Mouse (Mus musculus) lung, postnatal 0 days (tissue): ENCODE measurements around the gene Echdc1. TPM values are rescaled to one million over a fixed set of nuclear protein-coding genes. Genes with fewer than 3 reads are reported as not detected.

Source experiments
- ATAC-seq: fragments of 200-750 bp; cut with Nextera tagmentation; 2 replicates; pipeline ENCODE4 v1.8.0; 2017; ENCODE audit warnings: moderate library complexity
- DNase-seq: peaks from one replicate; pipeline ENCODE4 v3.0.0-alpha.2; 2016; ENCODE audit warnings: low spot score
- H3K27ac ChIP-seq: fragments of 300-500 bp; sonication (generic); 2 replicates; pipeline ENCODE4 v1.5.1; 2014; ENCODE audit warnings: antibody characterized with exemption, mild to moderate bottlenecking, low read length, mixed read lengths
- H3K27me3 ChIP-seq: fragments of 300-500 bp; sonication (generic); replicated peaks from 2 replicates; pipeline ENCODE4 v1.6.1; 2014; ENCODE audit warnings: low read length, mixed read lengths; ENCODE audit not compliant: insufficient read depth
- H3K36me3 ChIP-seq: fragments of 300-500 bp; sonication (generic); 2 replicates; pipeline ENCODE4 v1.6.1; 2014; ENCODE audit warnings: low read length, mixed read lengths; ENCODE audit not compliant: insufficient read depth
- H3K4me1 ChIP-seq: fragments of 300-500 bp; sonication (generic); 2 replicates; pipeline ENCODE4 v1.6.1; 2014; ENCODE audit warnings: antibody characterized with exemption, low read depth, low read length, mixed read lengths; ENCODE audit not compliant: insufficient read depth
- H3K4me2 ChIP-seq: fragments of 300-500 bp; sonication (generic); replicated peaks from 2 replicates; pipeline ENCODE4 v1.6.1; 2014; ENCODE audit warnings: low read depth, mild to moderate bottlenecking, low read length, moderate library complexity, mixed read lengths
- H3K4me3 ChIP-seq: fragments of 300-500 bp; sonication (generic); 2 replicates; pipeline ENCODE4 v1.5.1; 2014; ENCODE audit warnings: low read depth, low read length
- H3K9ac ChIP-seq: fragments of 300-500 bp; sonication (generic); replicated peaks from 2 replicates; pipeline ENCODE4 v1.6.1; 2014; ENCODE audit warnings: low read depth, mild to moderate bottlenecking
- H3K9me3 ChIP-seq: fragments of 300-500 bp; sonication (generic); 2 replicates; pipeline ENCODE4 v1.6.1; 2016; ENCODE audit warnings: low read length, mixed read lengths
- CTCF ChIP-seq: IDR thresholded peaks from 2 replicates; pipeline ENCODE4 v1.5.1; 2016; ENCODE audit warnings: antibody characterized with exemption, mild to moderate bottlenecking
- EP300 ChIP-seq: IDR thresholded peaks from 2 replicates; pipeline ENCODE4 v1.6.1; 2016; ENCODE audit warnings: antibody characterized with exemption, mild to moderate bottlenecking, control low read depth
- WGBS: fragments of 180-500 bp; shearing (Covaris S2); extraction: QIAGEN DNeasy Blood & Tissue Kit; methylation state at CpG from one replicate; pipeline ENCODE4 v1.1.7; 2014; 5-methylcytosine and 5-hydroxymethylcytosine counted together
- polyA plus RNA-seq: library from polyadenylated mRNA; unstranded; fragments of >200 nt; fragmentation: Nextera tagmentation; extraction: Ambion mirVana; gene quantifications from 2 replicates; pipeline ENCODE4 v1.2.1, GENCODE M21; 2015

Gene Echdc1
- 14.7 and 15.1 TPM in 2 replicates for polyA plus RNA-seq

- ATAC-seq = peak; percentile 98
- TF ChIP-seq EP300 (no peak), CTCF (peak; percentile 91)
- H3K4me1 ChIP-seq = peaks cover 7% of the 10 kb centered on the region; the same call in 1 of the 2 replicates
- 0% methylated on average over 44 of the region's 49 CpGs for WGBS
- H3K36me3 ChIP-seq = no peaks in the 10 kb centered on the region
- peak; percentile 95 for DNase-seq
- peak within 1 kb of the TSS; percentile 62 for H3K4me2 ChIP-seq
- peak within 1 kb of the TSS; percentile 77 for H3K4me3 ChIP-seq
- H3K27ac ChIP-seq = peak within 1 kb of the TSS; percentile 88
- no peaks in the 10 kb centered on the region for H3K9me3 ChIP-seq
- peak within 1 kb of the TSS; percentile 66 for H3K9ac ChIP-seq
- H3K27me3 ChIP-seq = no peaks in the 10 kb centered on the region
These were observed at the start of gene Echdc1 for GRCm38 (mm10) chr10:29313064-29313638. TSS of gene Echdc1 (plus strand) at chr10:29313166.

DNA sequence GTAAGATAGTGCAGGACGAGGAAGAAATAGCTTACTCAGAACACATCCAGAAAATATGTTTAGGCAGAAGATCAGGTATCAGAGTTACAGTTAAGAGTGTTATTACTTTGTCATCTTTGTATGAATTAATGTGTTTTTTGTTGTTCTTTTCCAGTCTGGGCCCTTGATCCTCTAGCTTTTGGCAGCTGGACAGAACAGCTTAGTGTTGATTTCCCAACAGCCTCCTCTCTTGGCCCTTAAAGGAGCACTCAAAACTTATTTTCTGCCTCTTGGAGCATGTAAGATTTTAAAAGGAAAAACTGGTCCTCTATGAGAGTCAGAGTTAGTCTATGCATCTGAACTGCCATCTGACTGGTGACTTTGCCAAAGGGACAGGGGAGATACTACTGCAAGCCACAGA lies 31.2 kb upstream of the Echdc1 start:
- ATAC-seq = no peak
- H3K4me1 ChIP-seq = no peaks in the 10 kb centered on the region
- H3K9me3 ChIP-seq = no peaks in the 10 kb centered on the region
- H3K4me3 ChIP-seq = no peak overlapping the region
- H3K27ac ChIP-seq = no peak overlapping the region
- TF ChIP-seq EP300 = no peak
- TF ChIP-seq CTCF = no peak
- H3K36me3 ChIP-seq = no peaks in the 10 kb centered on the region
- no peaks in the 10 kb centered on the region for H3K27me3 ChIP-seq
- no peak overlapping the region for H3K4me2 ChIP-seq
- WGBS = 57% methylated on average over 1 of the region's 1 CpGs
- peak; percentile 78 for DNase-seq
- H3K9ac ChIP-seq = no peak overlapping the region

- no peak overlapping the region for H3K9ac ChIP-seq
- ATAC-seq (peak; percentile 43), DNase-seq (peak; percentile 56)
- no peak overlapping the region for H3K4me3 ChIP-seq
- 57% methylated on average over 1 of the region's 1 CpGs for WGBS
- H3K27ac ChIP-seq = no peak overlapping the region
- no peak overlapping the region for H3K4me2 ChIP-seq
- no peaks in the 10 kb centered on the region for H3K4me1 ChIP-seq
- no peaks in the 10 kb centered on the region for H3K36me3 ChIP-seq
- no peaks in the 10 kb centered on the region for H3K27me3 ChIP-seq
- TF ChIP-seq EP300 (no peak), CTCF (no peak)
- no peaks in the 10 kb centered on the region for H3K9me3 ChIP-seq
These were observed 27.2 kb upstream of the Echdc1 start for GRCm38 (mm10) chr10:29285757-29286156.

DNA sequence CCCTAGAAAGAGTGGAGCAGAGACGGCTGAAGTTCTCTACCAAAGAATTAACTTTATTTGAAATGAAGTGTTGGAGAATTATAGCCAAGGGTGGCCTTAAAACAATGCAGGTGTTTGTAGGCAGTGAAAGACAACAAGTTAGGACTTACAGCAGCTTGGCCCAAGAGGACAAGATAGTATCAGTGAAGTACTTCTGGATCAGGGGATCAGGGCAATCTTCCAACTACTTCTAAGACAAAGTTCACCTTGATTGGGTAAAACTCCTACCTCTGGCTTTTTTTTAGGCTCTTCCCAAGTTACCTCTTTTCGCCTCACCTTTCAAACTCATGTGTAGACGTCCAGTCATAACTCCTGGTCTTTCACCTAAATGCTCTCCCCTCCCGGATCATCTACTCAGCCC lies 10.7 kb upstream of the Echdc1 start:
- H3K27me3 ChIP-seq = no peaks in the 10 kb centered on the region
- DNase-seq = no peak
- WGBS = 91% methylated on average over 4 of the region's 4 CpGs

DNA sequence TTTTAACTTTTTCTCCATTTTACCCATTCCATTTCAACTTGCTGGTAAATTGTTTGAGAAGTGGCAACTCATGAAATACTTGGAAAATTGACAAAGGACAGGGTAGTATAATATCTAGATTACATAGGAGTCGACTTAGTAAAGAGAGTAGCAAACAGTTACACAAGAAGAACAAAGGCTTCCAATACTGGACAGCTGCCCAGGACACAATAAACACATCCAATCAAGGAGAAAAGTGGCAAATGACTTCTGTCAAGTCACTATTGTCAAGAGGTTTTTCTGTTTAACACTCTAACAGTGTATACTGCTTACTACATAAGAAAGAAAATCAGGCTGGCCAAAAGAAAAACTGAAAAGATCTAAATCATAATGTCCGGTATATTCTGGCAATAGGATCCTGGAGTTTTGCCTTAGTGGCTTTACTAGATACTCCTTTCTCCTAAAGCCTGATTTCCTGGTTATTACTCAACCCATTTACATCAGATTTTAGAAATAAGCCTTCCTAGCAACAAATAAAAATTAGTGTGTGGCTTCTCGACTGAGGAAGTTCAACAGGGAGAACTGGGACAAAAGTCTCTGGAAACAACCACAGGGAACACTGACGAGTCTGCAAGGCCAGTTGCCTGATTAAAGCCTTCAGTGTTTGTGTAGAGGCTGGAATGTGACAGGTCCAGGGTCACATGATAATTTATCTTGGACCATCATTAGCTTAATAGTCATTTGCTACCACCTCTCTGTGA lies 1.3 kb upstream of the Echdc1 start:
- ATAC-seq (no peak), DNase-seq (peak; percentile 44)
- Histone ChIP-seq H3K4me3 (no peak overlapping the region), H3K27me3 (no peaks in the 10 kb centered on the region), H3K36me3 (no peaks in the 10 kb centered on the region), H3K9me3 (no peaks in the 10 kb centered on the region), H3K4me1 (peaks cover 7% of the 10 kb centered on the region; the same call in 1 of the 2 replicates), H3K4me2 (no peak overlapping the region; the same call in 1 of the 2 replicates), H3K9ac (no peak overlapping the region), H3K27ac (no peak overlapping the region)
- WGBS = 39% methylated on average over 4 of the region's 4 CpGs
- no peak for TF ChIP-seq CTCF
- TF ChIP-seq EP300 = no peak

More for the DNA sequence above, 10.7 kb upstream of the Echdc1 start:
- ATAC-seq = no peak
- Histone ChIP-seq H3K4me1 (no peaks in the 10 kb centered on the region), H3K4me2 (no peak overlapping the region), H3K4me3 (no peak overlapping the region), H3K9ac (no peak overlapping the region), H3K9me3 (no peaks in the 10 kb centered on the region), H3K27ac (no peak overlapping the region), H3K36me3 (no peaks in the 10 kb centered on the region)
- no peak for TF ChIP-seq EP300
- no peak for TF ChIP-seq CTCF

GRCm38 (mm10) chr10:29313905-29314304 lies 939 bp downstream of the Echdc1 start:
- TF ChIP-seq CTCF = no peak
- TF ChIP-seq EP300 = no peak
- DNase-seq (no peak), ATAC-seq (no peak)
- Histone ChIP-seq H3K27me3 (no peaks in the 10 kb centered on the region), H3K4me2 (peak overlapping the region; percentile 62), H3K36me3 (no peaks in the 10 kb centered on the region), H3K27ac (no peak overlapping the region), H3K4me3 (peak overlapping the region; percentile 77; the same call in 1 of the 2 replicates), H3K9me3 (no peaks in the 10 kb centered on the region), H3K4me1 (peaks cover 7% of the 10 kb centered on the region; the same call in 1 of the 2 replicates), H3K9ac (no peak overlapping the region)
- 27% methylated on average over 5 of the region's 5 CpGs for WGBS
